Comparison of ENCODE assay signal across 8 mouse cellular contexts in genomic region chr17:28349901-28350465, GRCm38 (mm10). TPM values are rescaled to one million over a fixed set of nuclear protein-coding genes. Genes with fewer than 3 reads are reported as not detected.
DNase-seq lines count a peak whose midpoint lies in the region; ATAC-seq lines count a peak whose summit lies in the region.

No protein-coding gene starts in this region.

- no peaks in the 10 kb centered on the region for H3K36me3 ChIP-seq in forebrain, embryonic 12.5 days (replicated peaks)
- no peaks in the 10 kb centered on the region for H3K36me3 ChIP-seq in hindbrain, embryonic 16.5 days (ENCODE audit: control insufficient read depth, insufficient read depth, low read length)
- H3K36me3 ChIP-seq in liver, embryonic 16.5 days (ENCODE audit: control insufficient read depth, insufficient read depth), result no peaks in the 10 kb centered on the region

- peak; percentile 37 for DNase-seq in thymus, postnatal 0 days (ENCODE audit: low spot score)
- no peak for DNase-seq in thymus, postnatal 25 days
- peak; percentile 66 for DNase-seq in thymus, postnatal 4 days
- DNase-seq in cerebellum, postnatal 10 days, result no peak
- no peak for DNase-seq in left cerebral cortex, adult 18-20 months (ENCODE audit: low spot score in 2 of 2)

- peaks cover 49% of the 10 kb centered on the region for H3K4me1 ChIP-seq in forebrain, embryonic 12.5 days
- H3K4me1 ChIP-seq in hindbrain, embryonic 16.5 days (ENCODE audit: control insufficient read depth, insufficient read depth, low read depth, low read length), result peaks cover 18% of the 10 kb centered on the region
- H3K4me1 ChIP-seq in liver, embryonic 16.5 days (ENCODE audit: control insufficient read depth, low read depth, low read length), result peaks cover 24% of the 10 kb centered on the region

- peaks cover 46% of the 10 kb centered on the region for H3K27me3 ChIP-seq in forebrain, embryonic 12.5 days
- H3K27me3 ChIP-seq in hindbrain, embryonic 16.5 days (replicated peaks; ENCODE audit: control insufficient read depth, insufficient read depth, low read length), result peaks cover 15% of the 10 kb centered on the region
- peaks cover 46% of the 10 kb centered on the region for H3K27me3 ChIP-seq in liver, embryonic 16.5 days (ENCODE audit: control insufficient read depth, insufficient read depth, low read depth, low read length)

- H3K27ac ChIP-seq in forebrain, embryonic 12.5 days, result peak overlapping the region; percentile 82
- H3K27ac ChIP-seq in hindbrain, embryonic 16.5 days (ENCODE audit: low read depth, low read length), result peak overlapping the region; percentile 57; the same call in 1 of the 2 replicates
- peak overlapping the region; percentile 55 for H3K27ac ChIP-seq in liver, embryonic 16.5 days (ENCODE audit: low read length)

- WGBS in forebrain, embryonic 12.5 days, result under 1% methylated on average over 48 of the region's 54 CpGs
- under 1% methylated on average over 35 of the region's 54 CpGs for WGBS in hindbrain, embryonic 16.5 days
- under 1% methylated on average over 52 of the region's 54 CpGs for WGBS in liver, embryonic 16.5 days (ENCODE audit: insufficient replicate concordance)

- H3K4me2 ChIP-seq in forebrain, embryonic 12.5 days, result peak overlapping the region; percentile 88
- peak overlapping the region; percentile 92 for H3K4me2 ChIP-seq in hindbrain, embryonic 16.5 days (ENCODE audit: low read length)
- peak overlapping the region; percentile 95 for H3K4me2 ChIP-seq in liver, embryonic 16.5 days (ENCODE audit: low read depth, low read length)

- peak overlapping the region; percentile 81 for H3K9ac ChIP-seq in forebrain, embryonic 12.5 days
- H3K9ac ChIP-seq in hindbrain, embryonic 16.5 days (ENCODE audit: low read depth, low read length), result peak overlapping the region; percentile 73
- peak overlapping the region; percentile 57 for H3K9ac ChIP-seq in liver, embryonic 16.5 days (ENCODE audit: low read depth, low read length)

- peak; percentile 33 for ATAC-seq in forebrain, embryonic 12.5 days (ENCODE audit: low FRiP score)
- ATAC-seq in hindbrain, embryonic 16.5 days, result peak; percentile 32
- peak; percentile 59 for ATAC-seq in liver, embryonic 16.5 days (ENCODE audit: low read depth)

- H3K9me3 ChIP-seq in forebrain, embryonic 12.5 days, result no peaks in the 10 kb centered on the region
- H3K9me3 ChIP-seq in hindbrain, embryonic 16.5 days (ENCODE audit: control insufficient read depth, low read length), result no peaks in the 10 kb centered on the region
- no peaks in the 10 kb centered on the region for H3K9me3 ChIP-seq in liver, embryonic 16.5 days (replicated peaks; ENCODE audit: control insufficient read depth, low read length)

- peak overlapping the region; percentile 76 for H3K4me3 ChIP-seq in forebrain, embryonic 12.5 days (replicated peaks)
- H3K4me3 ChIP-seq in hindbrain, embryonic 16.5 days (ENCODE audit: low read length), result peak overlapping the region; percentile 66
- H3K4me3 ChIP-seq in liver, embryonic 16.5 days (ENCODE audit: low read depth, low read length), result peak overlapping the region; percentile 69

RNA-seq across cellular contexts. Expression of gene Tead3, which starts 0.6 kb away (rescaled TPM):
- polyA plus RNA-seq in thymus, postnatal 0 days (2015; fragmentation: Nextera tagmentation; extraction: Ambion mirVana), result 2.1 and 2.2 TPM in 2 replicates
- 4.2 and 5.1 TPM in 2 replicates for polyA plus RNA-seq in forebrain, embryonic 12.5 days (2016; fragmentation: Nextera tagmentation; extraction: Ambion mirVana)
- 1.4 and 2.0 TPM in 2 replicates for polyA plus RNA-seq in hindbrain, embryonic 16.5 days (2015; fragmentation: Nextera tagmentation; extraction: Ambion mirVana)
- 0.50 and 0.52 TPM in 2 replicates for polyA plus RNA-seq in liver, embryonic 16.5 days (2015; fragmentation: Nextera tagmentation; extraction: Ambion mirVana)
- 1 to 10 TPM; 2.3 to 2.5 TPM for total RNA-seq in left cerebral cortex, adult 18-20 months (2021)

RNA-seq across cellular contexts. Expression of gene Tulp1, which starts 15.0 kb away (rescaled TPM):
- polyA plus RNA-seq in thymus, postnatal 0 days (2015; fragmentation: Nextera tagmentation; extraction: Ambion mirVana), result 0.54 and 0.56 TPM in 2 replicates
- 3.5 and 4.0 TPM in 2 replicates for polyA plus RNA-seq in forebrain, embryonic 12.5 days (2016; fragmentation: Nextera tagmentation; extraction: Ambion mirVana)
- 1.5 and 1.6 TPM in 2 replicates for polyA plus RNA-seq in hindbrain, embryonic 16.5 days (2015; fragmentation: Nextera tagmentation; extraction: Ambion mirVana)
- 0.46 TPM in 1 of 2 replicates, not detected in the other for polyA plus RNA-seq in liver, embryonic 16.5 days (2015; fragmentation: Nextera tagmentation; extraction: Ambion mirVana)
- total RNA-seq in left cerebral cortex, adult 18-20 months (2021), result not detected

RNA-seq across cellular contexts. Expression of gene Rpl10a, which starts 21.7 kb away (rescaled TPM):
- 790 and 815 TPM in 2 replicates for polyA plus RNA-seq in thymus, postnatal 0 days (2015; fragmentation: Nextera tagmentation; extraction: Ambion mirVana)
- polyA plus RNA-seq in forebrain, embryonic 12.5 days (2016; fragmentation: Nextera tagmentation; extraction: Ambion mirVana), result 370 and 384 TPM in 2 replicates
- polyA plus RNA-seq in hindbrain, embryonic 16.5 days (2015; fragmentation: Nextera tagmentation; extraction: Ambion mirVana), result 287 and 323 TPM in 2 replicates
- polyA plus RNA-seq in liver, embryonic 16.5 days (2015; fragmentation: Nextera tagmentation; extraction: Ambion mirVana), result 280 and 310 TPM in 2 replicates
- total RNA-seq in left cerebral cortex, adult 18-20 months (2021), result 100 to 1,000 TPM; 322 to 334 TPM

RNA-seq across cellular contexts. Expression of gene Fance, which starts 36.7 kb away (rescaled TPM):
- polyA plus RNA-seq in thymus, postnatal 0 days (2015; fragmentation: Nextera tagmentation; extraction: Ambion mirVana), result 20.7 and 27.6 TPM in 2 replicates
- polyA plus RNA-seq in forebrain, embryonic 12.5 days (2016; fragmentation: Nextera tagmentation; extraction: Ambion mirVana), result 25.9 and 26.0 TPM in 2 replicates
- polyA plus RNA-seq in hindbrain, embryonic 16.5 days (2015; fragmentation: Nextera tagmentation; extraction: Ambion mirVana), result 25.0 and 25.7 TPM in 2 replicates
- polyA plus RNA-seq in liver, embryonic 16.5 days (2015; fragmentation: Nextera tagmentation; extraction: Ambion mirVana), result 6.7 and 7.3 TPM in 2 replicates
- total RNA-seq in left cerebral cortex, adult 18-20 months (2021), result 10 to 100 TPM; 25.4 to 25.5 TPM

Comparison
In these comparisons a context has a peak if more than half of its experiments do, and no peak if none do; other contexts are left out.
1. DNase-seq: peak in thymus, postnatal 0 days (single experiment) and thymus, postnatal 4 days (single experiment); none in thymus, postnatal 25 days (single experiment), cerebellum, postnatal 10 days (0 of 2) and left cerebral cortex, adult 18-20 months (0 of 2).
2. Peak in every context shown above with its lines, with median percentiles within 50 percentile points of each other: ATAC-seq, H3K27ac ChIP-seq, H3K4me2 ChIP-seq, H3K4me3 ChIP-seq and H3K9ac ChIP-seq.